Mouse (Mus musculus) neutrophil, adult 65 days (primary cell): ENCODE measurements around the gene Galnt5. TPM values are rescaled to one million over a fixed set of nuclear protein-coding genes. Genes with fewer than 3 reads are reported as not detected.

Experiments used
- total RNA-seq: library from RNA; stranded (reverse); gene quantifications from 2 replicates; pipeline ENCODE4 v1.2.4, GENCODE M21; 2023

Gene Galnt5
- not detected in 2 replicates for total RNA-seq

DNA sequence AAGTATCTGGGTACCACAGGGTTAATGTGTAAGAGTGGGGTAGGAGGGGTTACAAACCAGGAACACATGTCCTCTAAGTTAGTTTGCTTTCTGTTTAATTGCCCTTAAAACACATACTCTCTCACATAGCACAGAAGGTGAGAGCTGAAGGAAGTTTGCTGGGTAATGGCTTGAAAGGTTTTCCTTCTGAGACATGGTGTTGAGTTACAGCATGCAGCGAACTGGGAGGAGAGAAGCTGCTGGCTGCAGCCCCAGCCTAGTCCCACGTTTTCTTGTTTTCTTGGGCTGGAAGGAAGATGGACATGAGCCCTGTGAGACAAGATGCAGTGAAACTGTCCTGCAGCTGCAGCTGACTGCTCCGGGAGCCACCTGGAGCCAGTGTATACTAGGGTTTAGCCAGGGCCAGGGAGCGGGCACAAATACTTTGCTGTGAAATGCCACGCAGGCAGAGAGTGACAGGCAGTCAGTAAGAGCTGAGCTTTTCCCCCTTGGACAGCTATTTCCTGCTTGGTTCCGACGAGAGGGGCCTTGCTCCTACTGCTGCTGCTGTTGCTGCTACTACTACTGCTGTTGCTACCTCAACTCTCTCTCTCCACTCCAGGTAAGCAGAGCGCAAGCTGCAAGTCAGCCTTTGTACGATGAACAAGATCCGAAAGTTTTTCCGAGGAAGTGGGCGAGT lies at the start of gene Galnt5:
Galnt5 (plus strand) TSS at position 133 of the 679 bp plus-strand sequence.

DNA sequence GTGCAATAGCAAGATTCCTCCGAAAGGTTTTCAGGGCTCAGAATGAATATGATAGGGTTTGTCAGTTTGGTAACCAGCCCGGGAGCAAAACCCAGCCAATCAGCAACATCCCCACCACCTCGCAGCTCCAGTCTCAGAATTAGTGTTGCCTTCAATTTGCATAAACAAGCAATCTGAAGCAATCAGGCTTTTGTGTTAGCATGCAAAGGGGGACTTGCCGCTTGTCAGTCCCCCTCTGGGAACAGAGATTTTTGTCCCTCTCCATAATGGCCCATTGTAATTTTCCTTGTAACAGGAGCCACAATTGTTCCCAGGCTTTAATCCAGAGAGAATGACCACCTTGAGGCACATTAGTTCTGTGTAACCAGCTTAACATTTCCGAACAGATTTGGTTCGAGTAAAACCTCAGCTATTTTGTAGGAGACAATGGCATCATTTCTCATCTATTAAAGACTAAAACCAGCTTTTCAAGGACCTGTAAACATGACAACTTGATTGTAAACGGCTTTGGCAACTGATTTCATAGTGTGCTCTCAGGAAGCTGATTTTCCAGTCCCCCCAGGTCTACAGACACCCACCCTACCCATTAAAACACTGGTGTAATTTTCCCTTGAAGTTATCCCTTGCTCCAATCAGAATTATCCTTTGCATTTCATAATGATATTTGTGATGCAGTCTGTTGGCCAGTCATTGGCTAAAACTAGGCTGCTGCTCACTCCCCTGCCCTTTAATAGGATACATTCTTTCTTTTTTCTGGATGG lies 55.3 kb downstream of the Galnt5 start, which contains the start of gene Ermn:
Ermn (minus strand) TSS at position 44 of the 761 bp plus-strand sequence.

Other genes with a start within 250 kb of the Galnt5 start
- gene Ermn, start 55.0 kb downstream of the Galnt5 start, total RNA-seq = not detected in 2 replicates
- gene Cytip, start 197.6 kb downstream of the Galnt5 start, total RNA-seq = 271 and 331 TPM in 2 replicates